Mouse (Mus musculus): Measurements from ENCODE around the gene Mdn1. TPM values are rescaled to one million over a fixed set of nuclear protein-coding genes. Genes with fewer than 3 reads are reported as not detected.
A peak's percentile ranks its signal among the peaks of the same experiment; 100 is the strongest.

Mdn1 gene
- polyA plus RNA-seq, 2 experiments = 16.7 to 34.0 TPM

DNA sequence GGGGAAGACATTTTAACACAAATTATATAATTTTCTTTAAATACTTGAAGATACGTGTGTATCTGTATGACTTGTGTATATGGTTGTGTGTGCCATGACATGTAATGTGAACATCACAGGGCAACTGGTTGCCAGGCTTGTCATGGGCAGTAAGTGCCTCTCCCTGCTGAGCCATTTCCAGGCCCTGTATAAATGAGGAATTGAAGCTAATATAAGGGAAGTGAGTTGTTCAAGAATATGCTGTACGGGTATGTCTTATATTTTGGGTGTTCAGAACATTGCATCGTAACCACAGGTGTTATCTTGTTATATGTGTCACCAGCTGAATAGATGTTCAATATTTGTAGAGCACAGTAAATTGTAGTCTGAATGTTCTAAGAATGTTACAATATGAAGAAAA is 20.6 kb downstream of the Mdn1 start:
- ATAC-seq (ENCODE audit: low FRiP score, low read depth) (no peak), DNase-seq (ENCODE audit: low spot score) (no peak)
- peaks cover 71% of the 10 kb centered on the region for H3K36me3 ChIP-seq (ENCODE audit: control insufficient read depth, insufficient read depth, low read length)
- no peak overlapping the region for H3K9ac ChIP-seq (ENCODE audit: low read depth, low read length, severe bottlenecking)
- H3K4me3 ChIP-seq (replicated peaks; ENCODE audit: low read length) = no peak overlapping the region
- H3K4me2 ChIP-seq (replicated peaks; ENCODE audit: low read depth, low read length, severe bottlenecking) = no peak overlapping the region
- H3K27ac ChIP-seq (replicated peaks; ENCODE audit: low read depth, low read length) = no peak overlapping the region
- H3K9me3 ChIP-seq (ENCODE audit: control insufficient read depth, low read length) = no peaks in the 10 kb centered on the region
- no peak for TF ChIP-seq POLR2A (IDR thresholded peaks at IDR 0.05; ENCODE audit: borderline replicate concordance, extremely low read depth, insufficient read depth, insufficient read length)
- no peaks in the 10 kb centered on the region for H3K27me3 ChIP-seq (ENCODE audit: control insufficient read depth, insufficient read depth, low read length)
- WGBS = 95% methylated on average over 3 of the region's 3 CpGs
- no peaks in the 10 kb centered on the region for H3K4me1 ChIP-seq (ENCODE audit: control insufficient read depth, insufficient read depth, low read length)

- DNase-seq (ENCODE audit: low spot score) (no peak), ATAC-seq (ENCODE audit: low FRiP score, low read depth) (no peak)
- Histone ChIP-seq H3K9ac (ENCODE audit: low read depth, low read length, severe bottlenecking) (no peak overlapping the region), H3K36me3 (ENCODE audit: control insufficient read depth, insufficient read depth, low read length) (peaks cover 64% of the 10 kb centered on the region), H3K4me3 (replicated peaks; ENCODE audit: low read length) (no peak overlapping the region), H3K4me2 (replicated peaks; ENCODE audit: low read depth, low read length, severe bottlenecking) (no peak overlapping the region), H3K9me3 (ENCODE audit: control insufficient read depth, low read length) (no peaks in the 10 kb centered on the region), H3K27ac (replicated peaks; ENCODE audit: low read depth, low read length) (no peak overlapping the region), H3K4me1 (ENCODE audit: control insufficient read depth, insufficient read depth, low read length) (no peaks in the 10 kb centered on the region), H3K27me3 (ENCODE audit: control insufficient read depth, insufficient read depth, low read length) (no peaks in the 10 kb centered on the region)
- WGBS = 67% methylated on average over 3 of the region's 3 CpGs
- no peak for TF ChIP-seq POLR2A (IDR thresholded peaks at IDR 0.05; ENCODE audit: borderline replicate concordance, extremely low read depth, insufficient read depth, insufficient read length)
Observed at GRCm38 (mm10) chr4:32680843-32681242, 23.9 kb downstream of the Mdn1 start.

DNA sequence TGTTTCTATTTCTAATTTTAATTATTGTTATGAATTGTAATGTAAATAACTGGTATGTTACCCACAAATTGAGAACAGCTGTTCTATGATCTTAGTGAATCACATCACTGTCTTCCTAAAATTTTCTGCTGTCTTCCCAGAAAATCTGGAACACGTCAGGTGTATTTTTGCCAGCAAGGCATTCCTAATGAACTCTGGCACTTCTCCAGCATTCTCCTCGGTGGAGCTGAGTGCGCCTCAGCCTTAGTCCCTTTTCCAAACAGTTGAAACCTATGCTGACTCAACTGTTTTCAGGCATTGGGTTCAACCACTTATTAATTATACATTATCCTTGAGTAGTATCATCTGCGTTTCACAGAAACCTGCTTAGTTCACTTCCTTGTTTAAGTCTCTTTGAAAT is 25.6 kb downstream of the Mdn1 start:
- H3K9ac ChIP-seq (ENCODE audit: low read depth, low read length, severe bottlenecking) = no peak overlapping the region
- no peaks in the 10 kb centered on the region for H3K9me3 ChIP-seq (ENCODE audit: control insufficient read depth, low read length)
- no peak for TF ChIP-seq POLR2A (IDR thresholded peaks at IDR 0.05; ENCODE audit: borderline replicate concordance, extremely low read depth, insufficient read depth, insufficient read length)
- ATAC-seq (ENCODE audit: low FRiP score, low read depth) = no peak
- peaks cover 59% of the 10 kb centered on the region for H3K36me3 ChIP-seq (ENCODE audit: control insufficient read depth, insufficient read depth, low read length)
- H3K4me2 ChIP-seq (replicated peaks; ENCODE audit: low read depth, low read length, severe bottlenecking) = no peak overlapping the region
- WGBS = 75% methylated on average over 4 of the region's 4 CpGs
- no peak overlapping the region for H3K4me3 ChIP-seq (replicated peaks; ENCODE audit: low read length)
- no peaks in the 10 kb centered on the region for H3K4me1 ChIP-seq (ENCODE audit: control insufficient read depth, insufficient read depth, low read length)
- DNase-seq (ENCODE audit: low spot score) = peak; percentile 13
- H3K27ac ChIP-seq (replicated peaks; ENCODE audit: low read depth, low read length) = no peak overlapping the region
- no peaks in the 10 kb centered on the region for H3K27me3 ChIP-seq (ENCODE audit: control insufficient read depth, insufficient read depth, low read length)

DNA sequence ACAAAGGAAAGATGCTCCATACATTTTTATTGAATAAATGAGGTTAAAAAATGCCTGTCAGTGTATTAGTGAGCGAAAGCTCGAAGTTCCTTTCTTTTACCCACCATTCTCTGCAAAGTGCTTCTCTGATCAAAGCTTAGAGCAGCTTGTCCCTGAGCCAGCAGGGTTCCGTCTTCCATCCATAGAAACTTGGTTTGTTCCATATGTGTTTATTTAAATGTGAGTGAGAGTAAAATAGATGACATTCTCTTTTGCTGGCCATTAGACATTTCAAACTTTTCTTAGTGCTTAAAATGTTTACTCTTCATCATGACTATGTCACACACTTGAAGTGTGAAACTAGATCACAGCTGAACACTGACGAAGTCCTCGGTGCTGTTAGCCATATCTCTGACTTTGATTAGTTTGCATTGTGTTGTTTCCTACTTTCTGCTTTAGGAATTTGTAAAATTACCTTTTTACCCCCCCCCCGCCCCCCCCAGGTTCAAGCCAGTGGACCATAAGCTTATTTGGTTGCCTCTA is 26.2 kb downstream of the Mdn1 start:
- DNase-seq (ENCODE audit: low spot score) (no peak), ATAC-seq (ENCODE audit: low FRiP score, low read depth) (no peak)
- Histone ChIP-seq H3K9ac (ENCODE audit: low read depth, low read length, severe bottlenecking) (no peak overlapping the region), H3K36me3 (ENCODE audit: control insufficient read depth, insufficient read depth, low read length) (peaks cover 59% of the 10 kb centered on the region), H3K27ac (replicated peaks; ENCODE audit: low read depth, low read length) (no peak overlapping the region), H3K27me3 (ENCODE audit: control insufficient read depth, insufficient read depth, low read length) (no peaks in the 10 kb centered on the region), H3K4me1 (ENCODE audit: control insufficient read depth, insufficient read depth, low read length) (no peaks in the 10 kb centered on the region), H3K4me2 (replicated peaks; ENCODE audit: low read depth, low read length, severe bottlenecking) (no peak overlapping the region), H3K9me3 (ENCODE audit: control insufficient read depth, low read length) (no peaks in the 10 kb centered on the region), H3K4me3 (replicated peaks; ENCODE audit: low read length) (no peak overlapping the region)
- WGBS = 85% methylated on average over 6 of the region's 6 CpGs
- TF ChIP-seq POLR2A (IDR thresholded peaks at IDR 0.05; ENCODE audit: borderline replicate concordance, extremely low read depth, insufficient read depth, insufficient read length) = no peak

DNA sequence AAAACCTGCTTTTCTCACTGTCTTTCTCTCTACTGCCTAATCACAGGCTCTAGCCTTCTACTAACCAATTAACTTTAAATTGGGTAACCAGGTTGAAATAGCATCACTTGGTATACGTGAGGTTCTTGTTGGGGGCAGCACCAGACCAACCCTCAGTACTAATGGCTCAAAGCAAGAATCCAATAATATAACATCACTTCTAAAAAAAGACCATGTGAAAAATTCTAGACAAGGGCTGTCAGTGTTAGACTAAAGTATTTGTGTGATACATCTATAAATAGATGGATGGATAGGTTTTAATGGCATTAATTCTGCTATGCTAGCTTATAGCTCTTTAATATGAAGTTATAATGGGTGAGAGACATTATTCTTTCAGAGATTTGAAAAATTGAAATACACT is 60.8 kb downstream of the Mdn1 start:
- no peak for TF ChIP-seq POLR2A (IDR thresholded peaks at IDR 0.05; ENCODE audit: borderline replicate concordance, extremely low read depth, insufficient read depth, insufficient read length)
- Histone ChIP-seq H3K9me3 (ENCODE audit: control insufficient read depth, low read length) (no peaks in the 10 kb centered on the region), H3K27me3 (ENCODE audit: control insufficient read depth, insufficient read depth, low read length) (no peaks in the 10 kb centered on the region), H3K4me3 (replicated peaks; ENCODE audit: low read length) (no peak overlapping the region), H3K4me2 (replicated peaks; ENCODE audit: low read depth, low read length, severe bottlenecking) (no peak overlapping the region), H3K27ac (replicated peaks; ENCODE audit: low read depth, low read length) (no peak overlapping the region), H3K36me3 (ENCODE audit: control insufficient read depth, insufficient read depth, low read length) (peaks cover 64% of the 10 kb centered on the region), H3K9ac (ENCODE audit: low read depth, low read length, severe bottlenecking) (no peak overlapping the region), H3K4me1 (ENCODE audit: control insufficient read depth, insufficient read depth, low read length) (no peaks in the 10 kb centered on the region)
- DNase-seq (ENCODE audit: low spot score) (no peak), ATAC-seq (ENCODE audit: low FRiP score, low read depth) (no peak)
- 93% methylated on average over 1 of the region's 1 CpGs for WGBS

- H3K4me3 ChIP-seq (replicated peaks; ENCODE audit: low read length) = no peak overlapping the region
- no peak for DNase-seq (ENCODE audit: low spot score)
- no peaks in the 10 kb centered on the region for H3K4me1 ChIP-seq (ENCODE audit: control insufficient read depth, insufficient read depth, low read length)
- peaks cover 95% of the 10 kb centered on the region for H3K36me3 ChIP-seq (ENCODE audit: control insufficient read depth, insufficient read depth, low read length)
- no peaks in the 10 kb centered on the region for H3K9me3 ChIP-seq (ENCODE audit: control insufficient read depth, low read length)
- no peak for ATAC-seq (ENCODE audit: low FRiP score, low read depth)
- H3K27me3 ChIP-seq (ENCODE audit: control insufficient read depth, insufficient read depth, low read length) = no peaks in the 10 kb centered on the region
- TF ChIP-seq POLR2A (IDR thresholded peaks at IDR 0.05; ENCODE audit: borderline replicate concordance, extremely low read depth, insufficient read depth, insufficient read length) = no peak
- WGBS = 85% methylated on average over 6 of the region's 6 CpGs
- no peak overlapping the region for H3K27ac ChIP-seq (replicated peaks; ENCODE audit: low read depth, low read length)
- no peak overlapping the region for H3K9ac ChIP-seq (ENCODE audit: low read depth, low read length, severe bottlenecking)
- H3K4me2 ChIP-seq (replicated peaks; ENCODE audit: low read depth, low read length, severe bottlenecking) = no peak overlapping the region
Observed at GRCm38 (mm10) chr4:32745394-32745793, 88.5 kb downstream of the Mdn1 start.

Measured in limb, embryonic 14.5 days (tissue).